In genomic region chr13:114101155-114101554, GRCm38 (mm10) we compare ENCODE assay signal across 11 mouse cellular contexts.
"Had no signal": no experiment of that assay in that cellular context is flagged by ENCODE, and none has a peak within 500 bp of the region (broad histone marks: within the 10 kb centered on the region; RNA-seq: fewer than 3 reads in every experiment).

No protein-coding gene starts in this region.

- H3K27me3 ChIP-seq: limb, embryonic 15.5 days; liver, embryonic 12.5 days; lung, embryonic 15.5 days; neural tube, embryonic 12.5 days had no signal

- H3K4me1 ChIP-seq: liver, embryonic 12.5 days; lung, embryonic 15.5 days; neural tube, embryonic 12.5 days had no signal

- H3K9me3 ChIP-seq: limb, embryonic 15.5 days; liver, embryonic 12.5 days; lung, embryonic 15.5 days; neural tube, embryonic 12.5 days had no signal

- H3K4me3 ChIP-seq: limb, embryonic 15.5 days; liver, embryonic 12.5 days; lung, embryonic 15.5 days; neural tube, embryonic 12.5 days had no signal

- DNase-seq: kidney, adult 8-10 months; kidney, postnatal 25 days; layer of hippocampus, postnatal 36 days; lung, postnatal 14 days; midbrain, embryonic 14.5 days; thymus, postnatal 14 days had no signal

- H3K36me3 ChIP-seq: limb, embryonic 15.5 days; lung, embryonic 15.5 days; neural tube, embryonic 12.5 days had no signal

- H3K9ac ChIP-seq: limb, embryonic 15.5 days; liver, embryonic 12.5 days; lung, embryonic 15.5 days; neural tube, embryonic 12.5 days had no signal

- H3K27ac ChIP-seq: limb, embryonic 15.5 days; liver, embryonic 12.5 days; lung, embryonic 15.5 days; neural tube, embryonic 12.5 days; stomach, postnatal 0 days had no signal

- H3K4me2 ChIP-seq: limb, embryonic 15.5 days; liver, embryonic 12.5 days; lung, embryonic 15.5 days; neural tube, embryonic 12.5 days had no signal

- ATAC-seq: liver, embryonic 12.5 days had no signal
